Mouse (Mus musculus) mesoderm, embryonic 11.5 days (tissue): ENCODE measurements around the gene Paqr8.

Experiments used
- DNase-seq: peaks from one replicate; pipeline ENCODE4 v3.0.0-alpha.2; 2012; ENCODE audit warnings: low read depth, low spot score

The Paqr8 gene

GRCm38 (mm10) chr1:20890404-20890921 is at the start of gene Paqr8:
TSS of gene Paqr8 (plus strand) at chr1:20890606.
- DNase-seq, result peak; percentile 86

GRCm38 (mm10) chr1:20856924-20857902 is 33.2 kb upstream of the Paqr8 start:
- DNase-seq, result no peak

- no peak for DNase-seq
These were observed 29.6 kb upstream of the Paqr8 start for GRCm38 (mm10) chr1:20860775-20861174.

GRCm38 (mm10) chr1:20861865-20862264 is 28.5 kb upstream of the Paqr8 start:
- no peak for DNase-seq

- DNase-seq, result no peak
These were observed 26.8 kb upstream of the Paqr8 start for GRCm38 (mm10) chr1:20863452-20864172.

GRCm38 (mm10) chr1:20867241-20867902 is 23.0 kb upstream of the Paqr8 start:
- DNase-seq, result peak; percentile 39

- no peak for DNase-seq
These were observed 22.4 kb upstream of the Paqr8 start for GRCm38 (mm10) chr1:20868036-20868435.

- DNase-seq, result no peak
These were observed 19.5 kb upstream of the Paqr8 start for GRCm38 (mm10) chr1:20870887-20871286.

- DNase-seq, result no peak
These were observed 17.9 kb upstream of the Paqr8 start for GRCm38 (mm10) chr1:20872496-20872895.

GRCm38 (mm10) chr1:20874061-20874460 is 16.3 kb upstream of the Paqr8 start:
- no peak for DNase-seq

GRCm38 (mm10) chr1:20877355-20877754 is 13.1 kb upstream of the Paqr8 start:
- DNase-seq, result no peak

- no peak for DNase-seq
These were observed 11.0 kb upstream of the Paqr8 start for GRCm38 (mm10) chr1:20879361-20879760.

- no peak for DNase-seq
These were observed 7.3 kb upstream of the Paqr8 start for GRCm38 (mm10) chr1:20883079-20883478.

GRCm38 (mm10) chr1:20889677-20890403 is 566 bp upstream of the Paqr8 start:
- no peak for DNase-seq

- peak; percentile 51 for DNase-seq
These were observed 564 bp downstream of the Paqr8 start for GRCm38 (mm10) chr1:20890941-20891399.

- no peak for DNase-seq
These were observed 2.7 kb downstream of the Paqr8 start for GRCm38 (mm10) chr1:20893059-20893458.

- no peak for DNase-seq
These were observed 8.0 kb downstream of the Paqr8 start for GRCm38 (mm10) chr1:20898391-20898790.

- no peak for DNase-seq
These were observed 9.9 kb downstream of the Paqr8 start for GRCm38 (mm10) chr1:20900336-20900735.

- DNase-seq, result no peak
These were observed 15.2 kb downstream of the Paqr8 start for GRCm38 (mm10) chr1:20905501-20906127.

GRCm38 (mm10) chr1:20906128-20906515 is 15.7 kb downstream of the Paqr8 start:
- no peak for DNase-seq

- no peak for DNase-seq
These were observed 18.1 kb downstream of the Paqr8 start for GRCm38 (mm10) chr1:20908541-20908940.
